Mouse (Mus musculus): Measurements from ENCODE around the gene 1700084M14Rik.
"Not testable (repeated sequence)": the region's sequence is repeated elsewhere in the genome, so short reads cannot be mapped to it uniquely, and the experiment has no call there.

The 1700084M14Rik gene

GRCm38 (mm10) chrX:91575811-91576210 lies at the start of gene 1700084M14Rik:
Gene 1700084M14Rik (minus strand): TSS chrX:91575911.
- not testable (repeated sequence) for DNase-seq (ENCODE audit: extremely low spot score)
